Mouse (Mus musculus): ENCODE data around the gene B4galnt4.

- no peak for TF ChIP-seq CTCF (IDR thresholded peaks at IDR 0.05; ENCODE audit: low read depth)
- no peak for TF ChIP-seq EP300 (IDR thresholded peaks at IDR 0.05; ENCODE audit: low read depth)
These were observed 3.9 kb upstream of the B4galnt4 start for GRCm38 (mm10) chr7:141056976-141057375.
